In genomic region chr1:175262341-175262740, GRCm38 (mm10) we compare ENCODE assay signal across 15 mouse cellular contexts.
"Had no signal": no experiment of that assay in that cellular context is flagged by ENCODE, and none has a peak within 500 bp of the region (broad histone marks: within the 10 kb centered on the region; RNA-seq: fewer than 3 reads in every experiment).

No protein-coding gene starts in this region.

- H3K4me1 ChIP-seq: limb, embryonic 12.5 days; liver, embryonic 13.5 days; lung, embryonic 15.5 days; megakaryocyte, embryonic 14.5 days; neural tube, embryonic 12.5 days had no signal

- H3K9ac ChIP-seq: limb, embryonic 12.5 days; liver, embryonic 13.5 days; liver, postnatal 0 days; lung, embryonic 15.5 days; neural tube, embryonic 12.5 days had no signal

- DNase-seq: kidney, adult 8-10 months; kidney, postnatal 10 days; kidney, postnatal 4 days; liver; liver, embryonic 13.5 days; liver, postnatal 0 days; lung, postnatal 14 days; thymus, adult 18-20 months; thymus, postnatal 14 days had no signal

- H3K27ac ChIP-seq: layer of hippocampus, adult 2 months; limb, embryonic 12.5 days; liver, embryonic 13.5 days; lung, embryonic 15.5 days; macrophage; neural tube, embryonic 12.5 days had no signal

- H3K4me2 ChIP-seq: limb, embryonic 12.5 days; liver, embryonic 13.5 days; lung, embryonic 15.5 days; neural tube, embryonic 12.5 days had no signal

- H3K27me3 ChIP-seq: limb, embryonic 12.5 days; liver, embryonic 13.5 days; lung, embryonic 15.5 days; megakaryocyte, embryonic 14.5 days; neural tube, embryonic 12.5 days had no signal

- H3K4me3 ChIP-seq: layer of hippocampus, adult 2 months; limb, embryonic 12.5 days; liver, embryonic 13.5 days; lung, embryonic 15.5 days; megakaryocyte, embryonic 14.5 days; neural tube, embryonic 12.5 days had no signal

- ATAC-seq: liver, postnatal 0 days had no signal

- H3K36me3 ChIP-seq: limb, embryonic 12.5 days; liver, embryonic 13.5 days; lung, embryonic 15.5 days; neural tube, embryonic 12.5 days had no signal

- H3K9me3 ChIP-seq: limb, embryonic 12.5 days; liver, embryonic 13.5 days; lung, embryonic 15.5 days; neural tube, embryonic 12.5 days had no signal
